Comparison of ENCODE assay signal across 8 mouse cellular contexts in the genomic region with DNA sequence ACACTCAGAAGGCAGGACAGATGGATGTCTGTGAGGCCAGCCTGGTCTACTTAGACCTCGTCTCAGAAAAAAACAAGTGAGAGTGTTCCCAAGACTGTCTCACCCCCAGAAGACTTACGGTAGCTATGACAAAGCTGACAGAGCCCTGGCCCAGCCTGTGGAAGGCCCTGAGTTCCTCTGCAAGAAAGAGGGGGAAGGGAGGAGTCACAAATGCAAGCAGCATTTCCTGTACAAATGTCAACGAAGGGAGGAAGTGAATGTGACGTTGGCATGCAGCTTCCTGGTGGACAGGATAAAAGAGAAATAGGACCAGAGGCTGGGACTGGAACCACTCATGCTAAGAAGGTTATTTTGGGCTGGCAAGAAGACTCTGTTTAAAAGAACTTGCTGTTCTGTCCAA. TPM values are rescaled to one million over a fixed set of nuclear protein-coding genes. Genes with fewer than 3 reads are reported as not detected.
DNase-seq lines count a peak whose midpoint lies in the region; ATAC-seq lines count a peak whose summit lies in the region.

No protein-coding gene starts in this region.

- H3K27me3 ChIP-seq in heart, embryonic 10.5 days (ENCODE audit: insufficient read depth, poor library complexity, severe bottlenecking), result no peaks in the 10 kb centered on the region
- H3K27me3 ChIP-seq in liver, embryonic 15.5 days, result 0 out of 2 replicates have a peak, but pooled peaks cover 4% of the 10 kb centered on the region
- no peaks in the 10 kb centered on the region for H3K27me3 ChIP-seq in forebrain, embryonic 15.5 days
- H3K27me3 ChIP-seq in forebrain, embryonic 16.5 days (replicated peaks; ENCODE audit: control insufficient read depth, insufficient read depth, low read length), result no peaks in the 10 kb centered on the region

- no peak overlapping the region for H3K27ac ChIP-seq in heart, embryonic 10.5 days
- H3K27ac ChIP-seq in liver, embryonic 15.5 days (replicated peaks), result peak overlapping the region; percentile 49
- H3K27ac ChIP-seq in forebrain, embryonic 15.5 days (replicated peaks), result no peak overlapping the region
- no peak overlapping the region for H3K27ac ChIP-seq in forebrain, embryonic 16.5 days (ENCODE audit: low read length)

- DNase-seq in adrenal gland, postnatal 14 days, result peak; percentile 39
- no peak for DNase-seq in adrenal gland, postnatal 4 days (ENCODE audit: low spot score in 2 of 2)
- peak; percentile 73 for DNase-seq in heart, embryonic 10.5 days (ENCODE audit: low spot score)
- DNase-seq in spleen, postnatal 36 days (ENCODE audit: low spot score in 2 of 2), result peak; percentile 76 to 81
- no peak for DNase-seq in frontal cortex, adult 2 months (ENCODE audit: extremely low spot score in 1 of 2, low spot score in 1 of 2)

- 0 out of 2 replicates have a peak overlapping the region, but pooled peaks have one; percentile 4 for H3K4me2 ChIP-seq in liver, embryonic 15.5 days
- no peak overlapping the region for H3K4me2 ChIP-seq in forebrain, embryonic 15.5 days (replicated peaks)
- no peak overlapping the region for H3K4me2 ChIP-seq in forebrain, embryonic 16.5 days (ENCODE audit: low read length)

- no peaks in the 10 kb centered on the region for H3K36me3 ChIP-seq in heart, embryonic 10.5 days
- H3K36me3 ChIP-seq in liver, embryonic 15.5 days (replicated peaks), result no peaks in the 10 kb centered on the region
- H3K36me3 ChIP-seq in forebrain, embryonic 15.5 days, result no peaks in the 10 kb centered on the region
- H3K36me3 ChIP-seq in forebrain, embryonic 16.5 days (ENCODE audit: control insufficient read depth, insufficient read depth), result no peaks in the 10 kb centered on the region

- no peak overlapping the region for H3K9ac ChIP-seq in liver, embryonic 15.5 days
- H3K9ac ChIP-seq in forebrain, embryonic 15.5 days (replicated peaks), result no peak overlapping the region
- no peak overlapping the region for H3K9ac ChIP-seq in forebrain, embryonic 16.5 days (replicated peaks; ENCODE audit: low read depth, low read length)

- 44% methylated on average over 4 of the region's 4 CpGs for WGBS in heart, embryonic 10.5 days
- whole genome bisulfite sequencing in liver, embryonic 15.5 days (ENCODE audit: insufficient replicate concordance), result 17% methylated on average over 4 of the region's 4 CpGs
- 73% methylated on average over 4 of the region's 4 CpGs for WGBS in forebrain, embryonic 15.5 days
- 82% methylated on average over 4 of the region's 4 CpGs for WGBS in forebrain, embryonic 16.5 days

- H3K9me3 ChIP-seq in heart, embryonic 10.5 days, result no peaks in the 10 kb centered on the region
- no peaks in the 10 kb centered on the region for H3K9me3 ChIP-seq in liver, embryonic 15.5 days (replicated peaks)
- no peaks in the 10 kb centered on the region for H3K9me3 ChIP-seq in forebrain, embryonic 15.5 days
- no peaks in the 10 kb centered on the region for H3K9me3 ChIP-seq in forebrain, embryonic 16.5 days (ENCODE audit: control insufficient read depth, low read length)

- peaks cover 43% of the 10 kb centered on the region for H3K4me1 ChIP-seq in heart, embryonic 10.5 days
- H3K4me1 ChIP-seq in liver, embryonic 15.5 days (replicated peaks), result peaks cover 74% of the 10 kb centered on the region
- peaks cover 13% of the 10 kb centered on the region for H3K4me1 ChIP-seq in forebrain, embryonic 15.5 days
- H3K4me1 ChIP-seq in forebrain, embryonic 16.5 days (replicated peaks; ENCODE audit: control insufficient read depth, insufficient read depth, low read length), result peaks cover 17% of the 10 kb centered on the region

- H3K4me3 ChIP-seq in heart, embryonic 10.5 days, result no peak overlapping the region
- no peak overlapping the region for H3K4me3 ChIP-seq in liver, embryonic 15.5 days (replicated peaks)
- H3K4me3 ChIP-seq in forebrain, embryonic 15.5 days, result no peak overlapping the region
- no peak overlapping the region for H3K4me3 ChIP-seq in forebrain, embryonic 16.5 days (replicated peaks; ENCODE audit: low read length)

- no peak for ATAC-seq in liver, embryonic 15.5 days (ENCODE audit: insufficient read depth)
- ATAC-seq in forebrain, embryonic 15.5 days (replicated peaks), result no peak
- no peak for ATAC-seq in forebrain, embryonic 16.5 days

RNA-seq across cellular contexts. Expression of a gene that starts 31.6 kb away (rescaled TPM):
- 74.2 and 77.6 TPM in 2 replicates for total RNA-seq in adrenal gland, postnatal 14 days (2021)
- total RNA-seq in adrenal gland, postnatal 4 days (2021), result 10 to 100 TPM; 70.1 to 75.3 TPM
- 11.8 and 17.5 TPM in 2 replicates for polyA plus RNA-seq in heart, embryonic 10.5 days (2016; fragmentation: Nextera tagmentation; extraction: Ambion mirVana)
- 7.6 and 8.8 TPM in 2 replicates for polyA plus RNA-seq in liver, embryonic 15.5 days (2015; fragmentation: Nextera tagmentation; extraction: Ambion mirVana)
- 17.2 and 18.7 TPM in 2 replicates for polyA plus RNA-seq in forebrain, embryonic 15.5 days (2015; fragmentation: Nextera tagmentation; extraction: Ambion mirVana)
- polyA plus RNA-seq in forebrain, embryonic 16.5 days (2015; fragmentation: Nextera tagmentation; extraction: Ambion mirVana), result 14.0 and 15.3 TPM in 2 replicates
- 25.0 and 25.2 TPM in 2 replicates for polyA plus RNA-seq in frontal cortex, adult 2 months (2012; rRNA removed)

RNA-seq across cellular contexts. Expression of a gene that starts 59.1 kb away (rescaled TPM):
- total RNA-seq in adrenal gland, postnatal 14 days (2021), result not detected in 2 replicates
- total RNA-seq in adrenal gland, postnatal 4 days (2021), result under 1 TPM in 1 of 2 experiments, not detected in 1; 0.28 TPM
- polyA plus RNA-seq in heart, embryonic 10.5 days (2016; fragmentation: Nextera tagmentation; extraction: Ambion mirVana), result 0.39 and 0.94 TPM in 2 replicates
- 0.08 and 0.12 TPM in 2 replicates for polyA plus RNA-seq in liver, embryonic 15.5 days (2015; fragmentation: Nextera tagmentation; extraction: Ambion mirVana)
- 2.0 and 3.7 TPM in 2 replicates for polyA plus RNA-seq in forebrain, embryonic 15.5 days (2015; fragmentation: Nextera tagmentation; extraction: Ambion mirVana)
- 1.6 and 2.6 TPM in 2 replicates for polyA plus RNA-seq in forebrain, embryonic 16.5 days (2015; fragmentation: Nextera tagmentation; extraction: Ambion mirVana)
- polyA plus RNA-seq in frontal cortex, adult 2 months (2012; rRNA removed), result 8.4 and 9.4 TPM in 2 replicates

Comparison
In these comparisons a context has a peak if more than half of its experiments do, and no peak if none do; other contexts are left out.
1. DNase-seq: peak in adrenal gland, postnatal 14 days (single experiment), heart, embryonic 10.5 days (single experiment) and spleen, postnatal 36 days (2 of 2); none in adrenal gland, postnatal 4 days (0 of 2) and frontal cortex, adult 2 months (0 of 2).